Mouse (Mus musculus) erythroblast, embryonic 14.5 days (primary cell): ENCODE data around the gene Pdzrn3.

ENCODE experiments used
- GATA1 ChIP-seq: IDR thresholded peaks from 2 replicates; pipeline ENCODE4 v1.6.1; 2012; ENCODE audit warnings: low read length, inconsistent platforms, mixed read lengths
- TAL1 ChIP-seq: IDR thresholded peaks from 3 replicates; pipeline ENCODE4 v1.6.1; 2012; ENCODE audit warnings: low read length, inconsistent platforms, mixed read lengths

DNA sequence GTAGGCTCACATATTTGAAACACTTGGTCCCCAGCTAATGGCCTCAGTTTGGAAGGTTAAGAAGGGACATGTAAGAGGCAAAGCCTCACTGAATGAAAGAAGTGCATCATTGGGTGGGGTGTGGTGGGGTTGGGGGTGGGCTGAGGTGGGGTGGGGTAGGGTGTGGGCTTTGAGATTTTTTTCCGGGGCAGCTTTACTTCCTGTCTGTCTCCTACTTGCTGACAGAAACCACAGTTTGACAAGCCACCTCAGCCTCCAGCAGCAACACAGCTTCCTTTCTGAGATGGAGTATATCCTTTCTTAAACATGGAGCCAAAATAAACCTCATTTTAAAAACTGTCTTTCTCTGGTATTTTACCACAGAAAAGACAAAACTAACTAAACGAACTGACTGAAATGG, 87.5 kb downstream of the Pdzrn3 start:
- TF ChIP-seq TAL1 (no peak), GATA1 (no peak)
